Mouse (Mus musculus): ENCODE measurements around the gene Galnt9.

DNA sequence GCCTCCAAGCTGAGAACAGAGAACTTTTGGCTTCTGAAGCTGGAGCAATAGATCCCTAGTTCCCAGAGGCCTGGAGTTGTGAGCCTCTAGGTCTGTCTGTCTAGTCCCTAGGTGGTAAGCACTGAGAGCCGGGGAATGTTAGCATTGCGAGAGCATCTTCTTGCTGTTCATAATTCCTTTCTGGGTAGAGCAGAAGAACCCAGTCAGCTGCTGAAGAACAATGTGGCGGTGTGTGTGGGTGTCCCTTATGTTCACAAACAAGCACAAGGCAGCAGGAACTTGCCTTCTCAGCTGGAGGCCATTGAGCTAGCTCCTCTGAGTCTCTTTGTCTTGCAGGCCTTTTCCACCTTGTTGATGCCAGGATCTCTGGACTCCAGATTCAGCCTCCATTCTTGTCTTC is 36.2 kb upstream of the Galnt9 start:
- no peak for TF ChIP-seq CTCF (IDR thresholded peaks at IDR 0.05; ENCODE audit: low read depth, low read length)
- no peak for TF ChIP-seq POLR2A (IDR thresholded peaks at IDR 0.05; ENCODE audit: borderline replicate concordance, low read depth, low read length)
